Mouse (Mus musculus): Measurements from ENCODE around the gene Pcbd2. TPM values are rescaled to one million over a fixed set of nuclear protein-coding genes. Genes with fewer than 3 reads are reported as not detected.

Gene Pcbd2
- polyA plus RNA-seq, 1 experiment from 2014 or later: 24.5 TPM

DNA sequence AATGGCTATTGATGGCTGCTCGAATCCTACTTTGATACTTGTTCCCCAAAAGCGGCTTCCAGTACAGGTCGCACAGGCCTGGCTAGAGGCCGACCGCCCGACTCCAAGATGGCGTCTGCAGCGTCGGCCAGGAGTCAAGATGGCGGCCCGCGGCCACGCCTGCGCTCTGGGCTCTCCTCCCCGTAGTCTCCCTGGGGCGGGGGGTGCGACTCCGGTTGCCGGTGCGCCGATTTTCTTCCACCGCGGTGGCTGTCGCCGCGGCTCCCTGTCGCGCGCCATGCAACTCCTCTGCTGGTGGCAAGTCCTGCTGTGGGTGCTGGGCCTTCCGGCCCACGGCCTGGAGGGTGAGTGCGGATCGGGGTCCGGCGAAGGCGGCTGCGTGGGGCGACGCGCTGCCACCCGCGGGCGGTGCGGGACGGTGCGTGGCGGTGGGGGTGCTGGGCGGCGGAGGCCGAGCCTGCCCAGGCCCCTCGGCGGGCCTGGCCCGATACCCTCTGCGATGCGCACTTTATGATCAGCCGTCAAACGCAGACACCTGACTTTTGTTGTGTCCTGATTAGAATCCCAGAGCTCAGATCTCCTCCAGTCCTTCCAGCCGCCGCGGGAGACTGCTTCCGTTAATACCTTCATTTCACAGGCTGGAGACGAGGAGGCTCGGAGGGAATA lies 12.5 kb upstream of the Pcbd2 start, which contains the start of gene Txndc15:
TSS of gene Txndc15 (plus strand) at position 150 of the 666 bp plus-strand sequence.
- Histone ChIP-seq H3K4me1 (peaks cover 24% of the 10 kb centered on the region), H3K4me2 (peak within 1 kb of the TSS; percentile 76), H3K9ac (peak within 1 kb of the TSS; percentile 95), H3K36me3 (ENCODE audit: poor library complexity, severe bottlenecking) (peaks cover 22% of the 10 kb centered on the region), H3K27ac (peak within 1 kb of the TSS; percentile 94), H3K27me3 (no peaks in the 10 kb centered on the region), H3K4me3 (peak within 1 kb of the TSS; percentile 88), H3K9me3 (replicated peaks) (no peaks in the 10 kb centered on the region)
- WGBS: under 1% methylated on average over 63 of the region's 63 CpGs
- ATAC-seq: peak; percentile 96

DNA sequence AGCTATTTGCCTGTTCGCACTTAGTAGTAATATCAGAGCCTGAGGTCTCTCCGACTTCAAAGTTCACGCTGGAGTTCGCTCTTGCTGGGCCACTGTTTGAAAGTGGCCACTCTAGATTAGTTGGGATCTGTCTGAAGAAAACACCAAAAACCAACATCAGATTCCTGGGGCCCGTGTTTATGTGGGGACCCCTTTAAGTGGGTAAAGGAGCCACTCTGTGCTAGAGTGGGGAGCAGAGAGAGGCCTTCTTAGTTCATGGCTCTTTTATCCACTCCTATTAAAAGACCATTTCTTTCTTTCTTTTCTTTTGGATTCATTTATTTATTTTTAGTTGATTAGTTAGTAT lies 12.0 kb upstream of the Pcbd2 start:
- H3K4me1 ChIP-seq: peaks cover 24% of the 10 kb centered on the region
- WGBS: 3% methylated on average over 5 of the region's 5 CpGs
- peak overlapping the region; percentile 94 for H3K27ac ChIP-seq
- peaks cover 27% of the 10 kb centered on the region for H3K36me3 ChIP-seq (ENCODE audit: poor library complexity, severe bottlenecking)
- H3K4me3 ChIP-seq: peak overlapping the region; percentile 88
- H3K4me2 ChIP-seq: peak overlapping the region; percentile 76
- H3K27me3 ChIP-seq: no peaks in the 10 kb centered on the region
- peak overlapping the region; percentile 95 for H3K9ac ChIP-seq
- H3K9me3 ChIP-seq (replicated peaks): no peaks in the 10 kb centered on the region
- peak; percentile 37 for ATAC-seq

DNA sequence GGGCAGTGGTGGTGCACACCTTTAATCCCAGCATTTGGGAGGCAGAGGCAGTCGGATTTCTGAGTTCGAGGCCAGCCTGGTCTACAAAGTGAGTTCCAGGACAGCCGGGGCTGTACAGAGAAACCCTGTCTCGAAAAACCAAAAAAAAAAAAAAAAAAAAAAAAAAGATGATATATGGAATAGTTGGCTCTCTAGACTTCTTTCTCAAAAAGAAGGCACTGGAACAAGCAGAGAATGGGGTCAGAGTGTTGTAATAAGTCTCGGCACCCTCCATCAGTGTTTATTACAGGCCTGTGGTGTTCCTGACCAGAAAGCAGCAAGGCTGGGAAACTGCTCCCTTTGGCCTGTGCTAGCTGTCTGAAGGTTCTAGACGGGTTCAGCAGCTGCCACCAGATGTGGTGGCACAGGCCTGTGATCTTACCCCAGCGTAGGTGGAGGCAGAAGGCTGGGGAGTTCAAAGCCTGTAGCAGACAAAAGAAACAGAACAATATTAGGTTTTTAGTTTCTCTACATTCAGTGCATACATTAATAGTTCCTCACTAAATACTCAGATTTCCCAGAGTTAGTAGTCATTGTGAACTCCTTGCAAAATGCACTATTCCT lies 11.2 kb upstream of the Pcbd2 start:
- Histone ChIP-seq H3K27ac (no peak overlapping the region), H3K9me3 (replicated peaks) (no peaks in the 10 kb centered on the region), H3K4me1 (peaks cover 24% of the 10 kb centered on the region), H3K4me2 (peak overlapping the region; percentile 76), H3K27me3 (no peaks in the 10 kb centered on the region), H3K4me3 (0 out of 2 replicates have a peak overlapping the region, but pooled peaks have one; percentile 88), H3K9ac (peak overlapping the region; percentile 95), H3K36me3 (ENCODE audit: poor library complexity, severe bottlenecking) (peaks cover 35% of the 10 kb centered on the region)
- ATAC-seq: no peak
- WGBS: 83% methylated on average over 7 of the region's 7 CpGs

DNA sequence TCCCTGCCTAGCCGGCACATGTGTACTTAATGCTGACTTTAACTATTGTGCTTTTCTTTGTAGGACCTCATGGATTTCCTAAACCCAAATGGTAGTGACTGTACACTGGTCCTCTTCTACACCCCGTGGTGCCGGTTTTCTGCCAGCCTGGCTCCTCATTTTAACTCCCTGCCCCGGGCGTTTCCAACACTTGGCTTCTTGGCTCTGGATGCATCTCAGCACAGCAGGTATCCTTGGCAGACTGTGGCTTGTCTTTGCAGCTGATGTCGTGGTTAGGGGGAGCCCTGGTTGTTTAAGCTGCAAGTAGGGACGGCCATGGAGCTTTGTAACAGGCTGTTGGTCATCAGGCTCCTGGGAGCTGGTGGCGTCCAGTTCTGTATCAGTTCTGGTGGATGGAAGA lies 5.7 kb upstream of the Pcbd2 start:
- no peak overlapping the region for H3K4me2 ChIP-seq
- no peak overlapping the region for H3K4me3 ChIP-seq
- no peak overlapping the region for H3K27ac ChIP-seq
- H3K27me3 ChIP-seq: no peaks in the 10 kb centered on the region
- H3K9ac ChIP-seq: no peak overlapping the region
- no peak for ATAC-seq
- peaks cover 13% of the 10 kb centered on the region for H3K4me1 ChIP-seq
- peaks cover 71% of the 10 kb centered on the region for H3K36me3 ChIP-seq (ENCODE audit: poor library complexity, severe bottlenecking)
- no peaks in the 10 kb centered on the region for H3K9me3 ChIP-seq (replicated peaks)
- WGBS: 77% methylated on average over 8 of the region's 8 CpGs

DNA sequence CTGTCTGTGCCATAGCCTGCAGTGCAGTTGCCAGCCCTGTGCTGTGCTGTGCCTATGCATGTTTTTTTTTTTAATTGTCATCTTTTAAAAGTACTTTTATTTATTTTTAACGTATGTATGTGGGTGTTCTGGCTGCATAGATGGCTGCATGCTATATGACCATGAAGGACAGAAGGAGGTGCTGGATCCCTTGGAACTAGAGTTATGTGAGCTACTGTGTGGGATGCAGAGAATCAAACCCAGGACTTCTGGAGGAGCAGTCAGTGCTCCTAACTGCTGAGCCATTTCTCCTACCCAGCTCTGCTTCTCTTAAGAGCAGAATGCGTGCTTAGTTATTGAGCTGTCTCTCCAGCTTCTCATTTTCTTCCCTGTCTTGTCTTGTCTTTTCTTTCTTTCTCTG lies 5.2 kb upstream of the Pcbd2 start:
- 91% methylated on average over 2 of the region's 2 CpGs for WGBS
- H3K36me3 ChIP-seq (ENCODE audit: poor library complexity, severe bottlenecking): peaks cover 71% of the 10 kb centered on the region

DNA sequence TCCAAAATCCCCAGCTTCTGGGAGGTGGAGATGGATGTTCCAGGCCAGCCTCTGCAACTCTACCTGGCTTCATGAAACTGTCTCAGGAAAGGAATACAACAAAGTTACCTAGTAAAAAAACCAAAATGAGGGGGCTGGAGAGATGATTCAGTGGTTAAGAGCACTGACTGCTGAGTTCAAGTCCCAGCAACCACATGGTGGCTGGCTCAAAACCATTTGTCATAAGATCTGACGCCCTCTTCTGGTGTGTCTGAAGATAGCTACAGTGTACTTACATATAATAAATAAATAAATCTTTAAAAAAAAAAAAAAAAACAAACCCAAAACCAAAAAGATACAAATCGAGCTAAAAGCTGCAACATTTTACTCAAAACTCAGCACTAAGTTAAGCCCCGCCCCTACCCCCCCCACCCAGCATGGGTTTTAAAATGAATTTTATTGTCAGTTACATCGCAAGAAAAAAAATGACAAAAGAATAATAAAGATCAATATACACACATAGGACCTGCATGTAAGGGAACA lies 509 bp upstream of the Pcbd2 start:
- H3K36me3 ChIP-seq (ENCODE audit: poor library complexity, severe bottlenecking): peaks cover 30% of the 10 kb centered on the region
- no peaks in the 10 kb centered on the region for H3K27me3 ChIP-seq
- ATAC-seq: no peak
- peak overlapping the region; percentile 69 for H3K4me2 ChIP-seq
- no peaks in the 10 kb centered on the region for H3K4me1 ChIP-seq
- H3K27ac ChIP-seq: peak overlapping the region; percentile 97
- H3K4me3 ChIP-seq: peak overlapping the region; percentile 57
- WGBS: 5% methylated on average over 4 of the region's 4 CpGs
- no peaks in the 10 kb centered on the region for H3K9me3 ChIP-seq (replicated peaks)
- H3K9ac ChIP-seq: peak overlapping the region; percentile 76

More for the DNA sequence above, 5.2 kb upstream of the Pcbd2 start:
- Histone ChIP-seq H3K4me1 (peaks cover 8% of the 10 kb centered on the region), H3K4me2 (no peak overlapping the region), H3K27ac (no peak overlapping the region), H3K9ac (no peak overlapping the region), H3K9me3 (replicated peaks) (no peaks in the 10 kb centered on the region), H3K27me3 (no peaks in the 10 kb centered on the region), H3K4me3 (no peak overlapping the region)
- ATAC-seq: no peak

DNA sequence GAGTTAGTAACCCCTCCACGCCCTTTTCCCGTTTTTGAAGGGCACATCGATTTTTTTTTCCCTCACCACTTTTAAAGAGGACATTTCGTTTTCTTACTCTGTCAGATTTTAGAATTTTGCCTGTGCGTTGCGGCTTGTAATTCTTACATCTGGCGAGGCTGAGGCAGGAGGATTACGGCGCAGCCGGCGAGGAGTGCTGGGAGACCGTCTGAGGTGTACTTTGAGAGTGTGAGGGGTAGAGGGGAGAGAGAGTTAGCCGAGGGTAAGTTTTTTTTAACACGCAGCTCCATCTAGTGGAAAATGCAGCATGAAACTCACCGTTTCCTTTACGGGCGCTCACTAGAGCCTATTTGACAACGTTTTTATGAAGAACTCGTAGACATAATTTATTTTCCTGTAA lies 671 bp downstream of the Pcbd2 start:
- peak overlapping the region; percentile 97 for H3K27ac ChIP-seq
- H3K4me1 ChIP-seq: no peaks in the 10 kb centered on the region
- H3K4me2 ChIP-seq: peak overlapping the region; percentile 69
- peak; percentile 75 for ATAC-seq
- H3K36me3 ChIP-seq (ENCODE audit: poor library complexity, severe bottlenecking): peaks cover 22% of the 10 kb centered on the region
- H3K4me3 ChIP-seq: peak overlapping the region; percentile 57
- WGBS: 7% methylated on average over 19 of the region's 19 CpGs
- H3K27me3 ChIP-seq: no peaks in the 10 kb centered on the region
- H3K9ac ChIP-seq: peak overlapping the region; percentile 76
- H3K9me3 ChIP-seq (replicated peaks): no peaks in the 10 kb centered on the region

- H3K4me3 ChIP-seq: no peak overlapping the region
These were observed 3.5 kb downstream of the Pcbd2 start for GRCm38 (mm10) chr13:55730716-55731115.

GRCm38 (mm10) chr13:55732121-55732520 lies 5.0 kb downstream of the Pcbd2 start:
- H3K4me1 ChIP-seq: no peaks in the 10 kb centered on the region
- no peak overlapping the region for H3K4me3 ChIP-seq
- H3K36me3 ChIP-seq (ENCODE audit: poor library complexity, severe bottlenecking): no peaks in the 10 kb centered on the region
- ATAC-seq: no peak
- H3K9me3 ChIP-seq (replicated peaks): no peaks in the 10 kb centered on the region
- no peak overlapping the region for H3K4me2 ChIP-seq
- no peaks in the 10 kb centered on the region for H3K27me3 ChIP-seq
- no peak overlapping the region for H3K27ac ChIP-seq
- H3K9ac ChIP-seq: no peak overlapping the region
- WGBS: 86% methylated on average over 2 of the region's 2 CpGs

More at GRCm38 (mm10) chr13:55730716-55731115, 3.5 kb downstream of the Pcbd2 start:
- Histone ChIP-seq H3K9ac (no peak overlapping the region), H3K27me3 (no peaks in the 10 kb centered on the region), H3K27ac (no peak overlapping the region), H3K4me1 (no peaks in the 10 kb centered on the region), H3K36me3 (ENCODE audit: poor library complexity, severe bottlenecking) (peaks cover under 1% of the 10 kb centered on the region; the same call in 1 of the 2 replicates), H3K9me3 (replicated peaks) (no peaks in the 10 kb centered on the region), H3K4me2 (no peak overlapping the region)
- no peak for ATAC-seq
- 85% methylated on average over 7 of the region's 7 CpGs for WGBS

DNA sequence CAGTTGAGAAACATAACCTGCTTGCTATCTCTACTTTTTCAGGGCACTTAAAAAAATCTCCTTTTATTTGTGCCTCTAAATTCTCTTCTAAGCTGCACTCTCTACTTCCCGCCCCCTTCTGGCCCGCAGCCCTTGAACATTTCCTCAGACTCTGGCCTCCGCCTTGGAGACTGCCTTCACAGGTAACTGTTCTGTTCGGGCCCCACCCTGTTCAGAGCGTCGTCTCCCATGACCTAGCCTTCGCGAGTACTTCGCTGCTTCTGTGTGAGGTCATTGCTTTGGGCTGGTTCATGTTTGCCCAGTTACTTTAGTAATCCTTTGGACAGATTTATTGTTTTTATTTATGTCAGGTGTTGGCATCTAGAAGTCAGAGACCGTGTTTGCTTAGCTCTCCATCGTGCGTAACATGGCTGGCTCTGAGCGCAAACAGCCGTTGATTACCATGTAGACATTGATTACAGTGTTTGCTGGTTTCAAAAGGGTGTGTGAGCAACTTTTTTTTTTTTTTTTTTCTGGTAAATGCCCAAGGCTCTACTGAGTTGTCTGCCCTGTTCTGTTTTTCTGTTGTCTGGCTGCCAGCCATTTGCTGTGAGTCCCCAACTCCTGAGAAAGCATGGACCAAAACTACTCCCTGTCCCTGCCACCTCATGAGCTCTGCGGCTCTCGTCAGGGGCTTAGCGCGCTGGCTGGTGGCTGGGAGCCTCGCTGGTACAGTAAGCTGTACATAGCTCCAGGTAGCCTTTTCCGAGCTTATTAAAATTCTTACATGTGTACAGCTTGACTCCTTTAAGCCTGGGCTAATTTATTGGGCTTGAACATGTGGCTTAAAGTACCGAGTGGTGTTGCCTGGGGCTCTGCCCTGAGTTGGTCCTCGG lies 6.7 kb downstream of the Pcbd2 start:
- no peak for ATAC-seq
- 85% methylated on average over 22 of the region's 22 CpGs for WGBS
- H3K4me2 ChIP-seq: no peak overlapping the region

GRCm38 (mm10) chr13:55737885-55738284 lies 10.7 kb downstream of the Pcbd2 start:
- Histone ChIP-seq H3K9ac (no peak overlapping the region), H3K4me1 (no peaks in the 10 kb centered on the region), H3K4me3 (no peak overlapping the region), H3K9me3 (replicated peaks) (no peaks in the 10 kb centered on the region), H3K27ac (no peak overlapping the region), H3K36me3 (ENCODE audit: poor library complexity, severe bottlenecking) (no peaks in the 10 kb centered on the region), H3K27me3 (no peaks in the 10 kb centered on the region), H3K4me2 (no peak overlapping the region)
- WGBS: 90% methylated on average over 8 of the region's 8 CpGs
- no peak for ATAC-seq

More for the DNA sequence above, 6.7 kb downstream of the Pcbd2 start:
- no peaks in the 10 kb centered on the region for H3K36me3 ChIP-seq (ENCODE audit: poor library complexity, severe bottlenecking)
- no peak overlapping the region for H3K27ac ChIP-seq
- H3K4me3 ChIP-seq: no peak overlapping the region
- no peaks in the 10 kb centered on the region for H3K27me3 ChIP-seq
- no peaks in the 10 kb centered on the region for H3K9me3 ChIP-seq (replicated peaks)
- no peak overlapping the region for H3K9ac ChIP-seq
- H3K4me1 ChIP-seq: no peaks in the 10 kb centered on the region

GRCm38 (mm10) chr13:55742306-55742705 lies 15.1 kb downstream of the Pcbd2 start:
- no peak for ATAC-seq
- Histone ChIP-seq H3K4me1 (no peaks in the 10 kb centered on the region), H3K4me3 (no peak overlapping the region), H3K27ac (no peak overlapping the region), H3K9me3 (replicated peaks) (no peaks in the 10 kb centered on the region), H3K9ac (0 out of 2 replicates have a peak overlapping the region, but pooled peaks have one; percentile 13), H3K36me3 (ENCODE audit: poor library complexity, severe bottlenecking) (no peaks in the 10 kb centered on the region), H3K27me3 (no peaks in the 10 kb centered on the region), H3K4me2 (no peak overlapping the region)
- WGBS: 66% methylated on average over 8 of the region's 8 CpGs

Data from forebrain, embryonic 13.5 days (tissue).